Mouse (Mus musculus) intestine, postnatal 0 days (tissue): ENCODE data around the gene Mapk6. TPM values are rescaled to one million over a fixed set of nuclear protein-coding genes. Genes with fewer than 3 reads are reported as not detected.

ENCODE experiments used
- ATAC-seq: fragments of 200-750 bp; cut with Nextera tagmentation; 2 replicates; pipeline ENCODE4 v1.8.0; 2017; ENCODE audit warnings: mild to moderate bottlenecking, moderate TSS enrichment, moderate library complexity
- H3K27ac ChIP-seq: fragments of 300-500 bp; sonication (generic); 2 replicates; pipeline ENCODE4 v1.5.1; 2014; ENCODE audit warnings: mild to moderate bottlenecking, low read depth, low read length, moderate library complexity
- H3K27me3 ChIP-seq: fragments of 300-500 bp; sonication (generic); replicated peaks from 2 replicates; pipeline ENCODE4 v1.6.1; 2014; ENCODE audit warnings: low read length, mixed read lengths; ENCODE audit not compliant: control insufficient read depth, insufficient read depth
- H3K36me3 ChIP-seq: fragments of 300-500 bp; sonication (generic); 2 replicates; pipeline ENCODE4 v1.6.1; 2014; ENCODE audit warnings: mild to moderate bottlenecking, moderate library complexity; ENCODE audit not compliant: control insufficient read depth, insufficient read depth
- H3K4me1 ChIP-seq: fragments of 300-500 bp; sonication (generic); replicated peaks from 2 replicates; pipeline ENCODE4 v1.6.1; 2014; ENCODE audit warnings: antibody characterized with exemption, low read length, mixed read lengths; ENCODE audit not compliant: control insufficient read depth, insufficient read depth
- H3K4me2 ChIP-seq: fragments of 300-500 bp; sonication (generic); replicated peaks from 2 replicates; pipeline ENCODE4 v1.6.1; 2014; ENCODE audit warnings: low read depth, mild to moderate bottlenecking, moderate library complexity
- H3K4me3 ChIP-seq: fragments of 300-500 bp; sonication (generic); 2 replicates; pipeline ENCODE4 v1.5.1; 2014; ENCODE audit warnings: low read depth, low read length
- H3K9ac ChIP-seq: fragments of 300-500 bp; sonication (generic); 2 replicates; pipeline ENCODE4 v1.6.1; 2014; ENCODE audit warnings: mild to moderate bottlenecking, low read depth, low read length
- H3K9me3 ChIP-seq: fragments of 300-500 bp; sonication (generic); 2 replicates; pipeline ENCODE4 v1.6.1; 2016; ENCODE audit warnings: mixed run types; ENCODE audit not compliant: control insufficient read depth
- CTCF ChIP-seq: sonication (generic); IDR thresholded peaks from 2 replicates; pipeline ENCODE4 v1.5.1; 2016; ENCODE audit warnings: low read depth, mild to moderate bottlenecking, control low read depth, antibody characterized with exemption, moderate library complexity
- WGBS: fragments of 180-500 bp; shearing (Covaris S2); extraction: QIAGEN DNeasy Blood & Tissue Kit; methylation state at CpG from one replicate; pipeline ENCODE4 v1.1.7; 2014; 5-methylcytosine and 5-hydroxymethylcytosine counted together
- polyA plus RNA-seq: library from polyadenylated mRNA; unstranded; fragments of >200 nt; fragmentation: Nextera tagmentation; extraction: Ambion mirVana; gene quantifications from 2 replicates; pipeline ENCODE4 v1.2.1, GENCODE M21; 2015

Mapk6 gene
- polyA plus RNA-seq, 1 experiment from 2014 or later, result 36.6 TPM

DNA sequence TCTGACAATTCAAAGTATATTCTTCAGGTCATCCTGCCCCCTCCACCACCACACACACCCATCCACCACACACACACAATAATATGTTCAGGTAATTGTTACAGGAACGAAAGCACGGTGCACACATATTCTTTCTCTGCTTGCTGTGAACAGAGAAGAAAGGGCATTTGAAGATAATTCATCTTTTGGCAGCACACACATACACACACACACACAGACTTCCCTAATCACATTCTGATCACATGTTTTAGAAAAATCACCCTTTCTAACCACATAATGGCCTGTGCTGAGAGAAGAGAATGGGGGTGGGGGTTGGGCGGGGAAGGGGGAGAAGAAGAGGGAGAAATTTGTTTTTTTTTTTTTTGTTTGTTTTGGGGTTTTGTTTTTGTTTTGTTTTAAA lies 22.9 kb upstream of the Mapk6 start:
- ATAC-seq, result no peak
- Histone ChIP-seq H3K4me1 (no peaks in the 10 kb centered on the region), H3K4me2 (no peak overlapping the region), H3K36me3 (no peaks in the 10 kb centered on the region), H3K9me3 (no peaks in the 10 kb centered on the region), H3K4me3 (no peak overlapping the region), H3K9ac (no peak overlapping the region), H3K27ac (no peak overlapping the region), H3K27me3 (no peaks in the 10 kb centered on the region)
- 84% methylated on average over 3 of the region's 3 CpGs for WGBS
- no peak for TF ChIP-seq CTCF

DNA sequence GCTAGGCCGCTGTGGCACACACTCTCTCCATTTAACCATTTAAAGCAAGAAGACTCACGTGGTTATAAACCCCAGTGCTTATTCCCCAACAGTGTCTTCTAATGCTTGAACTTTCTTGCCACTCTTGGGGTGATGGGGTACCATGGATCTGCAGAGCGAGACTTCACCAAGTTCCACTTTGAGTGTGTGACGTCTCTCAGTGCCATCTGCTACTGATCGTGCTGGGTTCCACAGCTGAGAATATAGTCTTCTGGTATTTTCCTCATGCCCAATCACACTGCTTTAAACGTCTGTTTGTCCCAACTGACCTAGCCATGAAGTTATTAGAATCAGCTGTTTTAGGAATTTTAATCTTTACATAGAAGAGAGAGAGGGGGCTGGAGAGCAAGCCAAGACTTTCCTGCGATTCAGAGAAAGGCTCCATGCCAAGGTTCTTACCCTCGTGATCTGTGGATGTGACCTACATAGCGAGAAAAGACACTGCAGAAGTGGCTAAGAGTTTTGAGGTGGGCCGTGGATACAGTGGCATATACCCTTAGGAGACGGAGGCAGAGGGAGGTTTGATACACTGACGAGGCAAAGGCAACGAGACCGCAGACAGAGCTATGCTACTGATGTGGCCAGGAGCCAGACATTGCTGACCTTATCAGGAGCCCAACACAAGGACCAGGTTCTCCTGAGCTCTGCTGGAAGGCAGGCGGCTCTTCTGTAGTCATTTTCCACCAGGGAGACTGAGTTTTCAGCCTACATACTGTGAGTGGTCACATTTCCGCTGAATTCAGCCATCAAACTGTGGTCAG lies 21.2 kb upstream of the Mapk6 start:
- Histone ChIP-seq H3K9ac (no peak overlapping the region), H3K4me2 (no peak overlapping the region), H3K9me3 (no peaks in the 10 kb centered on the region), H3K4me1 (no peaks in the 10 kb centered on the region), H3K36me3 (no peaks in the 10 kb centered on the region), H3K4me3 (no peak overlapping the region), H3K27ac (no peak overlapping the region), H3K27me3 (no peaks in the 10 kb centered on the region)
- ATAC-seq, result no peak
- no peak for TF ChIP-seq CTCF
- 73% methylated on average over 16 of the region's 16 CpGs for WGBS

DNA sequence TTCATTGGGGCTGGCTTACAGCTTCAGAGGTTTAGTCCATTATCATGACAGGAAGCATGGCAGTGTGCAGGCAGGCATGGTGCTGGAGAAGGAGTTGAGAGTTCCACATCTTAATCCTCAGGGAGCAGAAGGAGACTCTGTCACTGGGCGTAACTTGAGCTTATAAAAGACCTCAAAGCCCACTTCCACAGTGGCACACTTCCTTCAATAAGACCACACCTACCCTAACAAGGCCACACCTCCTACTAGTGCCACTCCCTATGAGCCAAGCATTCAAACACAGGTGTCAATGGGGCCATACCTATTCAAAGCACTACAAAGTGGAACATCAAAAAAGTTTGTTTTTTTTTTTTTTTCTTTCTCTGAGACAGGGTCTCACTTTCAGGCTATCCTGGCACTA lies 19.9 kb upstream of the Mapk6 start:
- Histone ChIP-seq H3K4me3 (no peak overlapping the region), H3K36me3 (no peaks in the 10 kb centered on the region), H3K9ac (no peak overlapping the region), H3K27ac (no peak overlapping the region), H3K4me2 (no peak overlapping the region), H3K27me3 (no peaks in the 10 kb centered on the region), H3K4me1 (no peaks in the 10 kb centered on the region), H3K9me3 (no peaks in the 10 kb centered on the region)
- no peak for ATAC-seq
- no peak for TF ChIP-seq CTCF
- WGBS, result 100% methylated on average over 1 of the region's 1 CpGs

DNA sequence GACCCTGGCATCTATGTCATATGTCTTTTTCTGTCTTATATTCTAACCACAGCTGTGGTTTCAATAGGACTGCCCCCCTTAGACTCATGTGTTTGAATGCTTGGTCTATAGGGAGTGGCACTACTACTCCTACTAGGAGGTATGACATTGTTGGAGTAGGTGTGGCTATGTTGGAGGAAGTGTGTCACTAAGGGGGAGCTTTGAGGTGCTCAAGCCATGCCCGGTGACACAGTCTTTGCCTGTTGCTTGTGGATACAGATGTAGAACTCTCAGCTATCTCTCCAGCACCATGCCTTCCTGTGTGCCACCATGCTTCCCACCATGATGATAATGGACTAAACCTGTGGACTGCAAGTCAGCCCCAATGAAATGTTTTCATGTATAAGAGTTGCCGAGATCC lies 19.2 kb upstream of the Mapk6 start:
- H3K4me3 ChIP-seq, result no peak overlapping the region
- no peaks in the 10 kb centered on the region for H3K27me3 ChIP-seq
- H3K4me2 ChIP-seq, result no peak overlapping the region
- H3K4me1 ChIP-seq, result no peaks in the 10 kb centered on the region
- H3K9me3 ChIP-seq, result no peaks in the 10 kb centered on the region
- no peak for ATAC-seq
- TF ChIP-seq CTCF, result no peak
- 82% methylated on average over 2 of the region's 2 CpGs for WGBS
- H3K27ac ChIP-seq, result no peak overlapping the region
- H3K36me3 ChIP-seq, result no peaks in the 10 kb centered on the region
- no peak overlapping the region for H3K9ac ChIP-seq

DNA sequence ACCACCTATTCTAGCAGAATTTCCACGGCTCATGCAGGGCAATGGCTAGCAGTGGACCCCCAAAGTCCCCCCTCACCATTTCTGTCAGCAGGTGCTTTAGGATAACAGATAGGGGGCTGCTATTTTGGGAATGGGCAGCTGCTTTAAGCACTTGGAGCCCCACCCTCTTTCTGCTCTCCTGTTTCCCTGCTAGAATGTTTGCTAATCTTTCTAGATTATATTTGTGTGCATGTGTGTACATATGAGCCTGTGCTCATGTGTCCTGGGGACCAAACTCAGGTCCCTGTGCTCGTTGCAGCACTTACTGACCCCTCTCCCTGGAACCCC lies 18.4 kb upstream of the Mapk6 start:
- Histone ChIP-seq H3K4me1 (no peaks in the 10 kb centered on the region), H3K36me3 (no peaks in the 10 kb centered on the region), H3K9me3 (no peaks in the 10 kb centered on the region), H3K4me2 (no peak overlapping the region), H3K27ac (no peak overlapping the region), H3K4me3 (no peak overlapping the region), H3K27me3 (no peaks in the 10 kb centered on the region), H3K9ac (no peak overlapping the region)
- WGBS, result 63% methylated on average over 2 of the region's 2 CpGs
- ATAC-seq, result no peak
- no peak for TF ChIP-seq CTCF

DNA sequence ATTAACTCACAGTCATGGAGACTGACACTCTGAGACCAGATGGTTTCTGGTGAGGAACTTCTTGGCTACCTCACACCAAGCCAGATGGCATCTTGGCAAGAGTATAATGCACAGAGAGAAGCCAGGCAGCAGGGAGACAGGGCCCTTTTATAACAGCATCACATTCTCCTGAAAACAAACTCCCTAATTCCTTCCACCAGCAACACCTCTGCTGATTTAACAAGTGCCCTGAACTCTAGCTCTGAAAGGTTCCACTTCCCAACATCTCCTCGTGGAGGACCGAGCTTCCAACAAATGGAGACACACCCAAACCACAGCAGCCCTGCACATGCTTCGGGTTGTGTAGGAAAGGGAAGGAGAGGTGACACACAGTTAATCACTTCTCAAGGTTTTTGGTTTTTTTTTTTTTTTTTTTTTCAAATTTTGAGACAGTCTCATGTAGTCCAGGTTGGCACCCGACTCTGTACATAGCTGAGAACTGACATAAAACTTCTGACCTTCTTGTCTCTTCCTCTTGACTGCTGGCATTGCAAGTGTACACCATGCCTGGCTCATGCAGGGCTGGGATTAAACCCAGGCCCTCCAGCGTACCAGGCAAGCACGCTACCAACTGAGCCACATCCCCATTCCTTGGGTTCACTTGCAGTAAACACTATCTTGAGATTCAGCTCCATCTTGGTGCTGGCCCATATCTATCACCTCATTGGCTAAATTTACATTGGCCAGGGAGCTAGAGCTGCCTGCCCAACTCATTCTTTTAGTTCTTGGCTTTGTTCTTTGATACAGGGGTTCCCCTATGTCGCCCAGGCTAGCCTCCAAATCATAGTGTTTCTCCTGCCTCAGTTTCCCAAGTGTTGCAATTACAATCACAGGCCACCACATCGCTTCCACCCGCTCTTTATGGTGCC lies 17.8 kb upstream of the Mapk6 start:
- Histone ChIP-seq H3K4me3 (no peak overlapping the region), H3K9me3 (no peaks in the 10 kb centered on the region), H3K9ac (no peak overlapping the region), H3K36me3 (no peaks in the 10 kb centered on the region), H3K4me1 (no peaks in the 10 kb centered on the region), H3K27ac (no peak overlapping the region), H3K27me3 (no peaks in the 10 kb centered on the region), H3K4me2 (no peak overlapping the region)
- WGBS, result 77% methylated on average over 9 of the region's 9 CpGs
- ATAC-seq, result no peak
- no peak for TF ChIP-seq CTCF
